Mouse (Mus musculus) intestine, embryonic 15.5 days (tissue): Measurements from ENCODE around the gene Chrna9. TPM values are rescaled to one million over a fixed set of nuclear protein-coding genes. Genes with fewer than 3 reads are reported as not detected.

Experiments
- ATAC-seq: fragments of 200-750 bp; cut with Nextera tagmentation; 2 replicates; pipeline ENCODE4 v1.8.0; 2017; ENCODE audit warnings: moderate TSS enrichment, moderate library complexity
- H3K27ac ChIP-seq: fragments of 300-500 bp; sonication (generic); 2 replicates; pipeline ENCODE4 v1.5.1; 2015; ENCODE audit warnings: mild to moderate bottlenecking, inconsistent platforms
- H3K27me3 ChIP-seq: fragments of 300-500 bp; sonication (generic); replicated peaks from 2 replicates; pipeline ENCODE4 v1.6.1; 2015; ENCODE audit warnings: inconsistent platforms
- H3K36me3 ChIP-seq: fragments of 300-500 bp; sonication (generic); 2 replicates; pipeline ENCODE4 v1.6.1; 2015; ENCODE audit warnings: inconsistent platforms
- H3K4me1 ChIP-seq: fragments of 300-500 bp; sonication (generic); replicated peaks from 2 replicates; pipeline ENCODE4 v1.6.1; 2015; ENCODE audit warnings: inconsistent platforms
- H3K4me2 ChIP-seq: fragments of 300-500 bp; sonication (generic); replicated peaks from 2 replicates; pipeline ENCODE4 v1.6.1; 2015; ENCODE audit warnings: mild to moderate bottlenecking, inconsistent platforms
- H3K4me3 ChIP-seq: fragments of 300-500 bp; sonication (generic); replicated peaks from 2 replicates; pipeline ENCODE4 v1.5.1; 2015; ENCODE audit warnings: inconsistent platforms
- H3K9ac ChIP-seq: fragments of 300-500 bp; sonication (generic); 2 replicates; pipeline ENCODE4 v1.6.1; 2015; ENCODE audit warnings: inconsistent platforms
- H3K9me3 ChIP-seq: fragments of 300-500 bp; sonication (generic); 2 replicates; pipeline ENCODE4 v1.6.1; 2016; ENCODE audit warnings: inconsistent platforms
- WGBS: fragments of 180-500 bp; shearing (Covaris S2); methylation state at CpG from one replicate; pipeline ENCODE4 v1.1.7; 2015; 5-methylcytosine and 5-hydroxymethylcytosine counted together
- polyA plus RNA-seq: library from polyadenylated mRNA; unstranded; fragments of >200 nt; fragmentation: Nextera tagmentation; extraction: Ambion mirVana; gene quantifications from 2 replicates; pipeline ENCODE4 v1.2.1, GENCODE M21; 2015

Chrna9 gene
- polyA plus RNA-seq, 1 experiment from 2014 or later, result not detected

- 93% methylated on average over 9 of the region's 9 CpGs for WGBS
- no peak for ATAC-seq
- Histone ChIP-seq H3K4me3 (no peak overlapping the region), H3K4me1 (0 out of 2 replicates have a peak, but pooled peaks cover 2% of the 10 kb centered on the region), H3K36me3 (no peaks in the 10 kb centered on the region), H3K4me2 (no peak overlapping the region), H3K27ac (no peak overlapping the region), H3K27me3 (no peaks in the 10 kb centered on the region), H3K9ac (no peak overlapping the region), H3K9me3 (peaks cover 3% of the 10 kb centered on the region; the same call in 1 of the 2 replicates)
These were observed 31.9 kb upstream of the Chrna9 start for GRCm38 (mm10) chr5:65902811-65903210.

- Histone ChIP-seq H3K27ac (no peak overlapping the region), H3K9me3 (peaks cover 3% of the 10 kb centered on the region; the same call in 1 of the 2 replicates), H3K27me3 (no peaks in the 10 kb centered on the region), H3K9ac (no peak overlapping the region), H3K36me3 (no peaks in the 10 kb centered on the region), H3K4me3 (no peak overlapping the region), H3K4me2 (no peak overlapping the region), H3K4me1 (0 out of 2 replicates have a peak, but pooled peaks cover 2% of the 10 kb centered on the region)
- ATAC-seq, result no peak
- WGBS, result 92% methylated on average over 4 of the region's 4 CpGs
These were observed 30.2 kb upstream of the Chrna9 start for GRCm38 (mm10) chr5:65904476-65904875.

DNA sequence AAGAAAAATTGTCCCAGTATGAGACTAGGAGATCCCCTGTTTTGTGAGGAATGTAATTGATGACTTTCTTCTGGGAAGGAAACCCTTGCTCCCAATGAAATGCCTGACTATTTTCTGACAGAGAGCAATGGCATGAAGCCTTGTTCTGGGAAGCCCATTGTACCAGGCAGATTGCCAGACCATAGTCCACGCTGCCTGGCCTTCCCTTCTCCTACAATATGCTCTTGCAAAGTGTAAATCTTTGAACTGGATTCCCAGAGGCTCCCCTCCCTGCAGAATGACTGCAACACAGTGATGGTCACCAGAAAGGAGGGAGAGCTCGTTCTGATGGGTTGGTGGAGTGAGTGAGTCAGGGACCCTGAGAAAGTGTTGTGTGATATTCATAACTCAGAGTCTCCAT lies 26.0 kb upstream of the Chrna9 start:
- Histone ChIP-seq H3K27me3 (no peaks in the 10 kb centered on the region), H3K4me1 (no peaks in the 10 kb centered on the region), H3K9ac (no peak overlapping the region), H3K4me3 (no peak overlapping the region), H3K27ac (no peak overlapping the region), H3K9me3 (peaks cover 3% of the 10 kb centered on the region; the same call in 1 of the 2 replicates), H3K36me3 (no peaks in the 10 kb centered on the region), H3K4me2 (no peak overlapping the region)
- no peak for ATAC-seq
- WGBS, result 55% methylated on average over 2 of the region's 2 CpGs

DNA sequence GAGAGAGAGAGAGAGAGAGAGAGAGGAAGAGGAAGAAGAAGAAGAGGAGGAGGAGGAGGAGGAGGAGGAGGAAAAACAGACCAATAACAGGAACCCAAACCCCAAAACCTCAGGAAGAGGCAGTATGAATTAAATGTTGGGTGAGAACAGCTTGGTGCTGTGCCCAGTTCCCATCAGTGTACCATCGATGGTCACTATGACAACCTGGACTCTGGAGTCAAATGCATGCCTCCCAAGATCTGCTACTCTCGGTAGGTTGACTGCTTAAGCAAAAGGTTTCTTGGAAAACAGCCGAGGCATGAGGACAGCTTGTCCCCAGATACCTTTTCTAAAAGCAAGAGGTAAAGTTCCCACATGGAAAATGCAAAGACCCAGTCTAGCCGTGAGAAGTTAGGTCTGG lies 25.4 kb upstream of the Chrna9 start:
- Histone ChIP-seq H3K27ac (no peak overlapping the region), H3K9me3 (peaks cover 3% of the 10 kb centered on the region; the same call in 1 of the 2 replicates), H3K27me3 (no peaks in the 10 kb centered on the region), H3K36me3 (no peaks in the 10 kb centered on the region), H3K4me1 (no peaks in the 10 kb centered on the region), H3K4me3 (no peak overlapping the region), H3K4me2 (no peak overlapping the region), H3K9ac (no peak overlapping the region)
- ATAC-seq, result no peak
- WGBS, result 83% methylated on average over 4 of the region's 4 CpGs

DNA sequence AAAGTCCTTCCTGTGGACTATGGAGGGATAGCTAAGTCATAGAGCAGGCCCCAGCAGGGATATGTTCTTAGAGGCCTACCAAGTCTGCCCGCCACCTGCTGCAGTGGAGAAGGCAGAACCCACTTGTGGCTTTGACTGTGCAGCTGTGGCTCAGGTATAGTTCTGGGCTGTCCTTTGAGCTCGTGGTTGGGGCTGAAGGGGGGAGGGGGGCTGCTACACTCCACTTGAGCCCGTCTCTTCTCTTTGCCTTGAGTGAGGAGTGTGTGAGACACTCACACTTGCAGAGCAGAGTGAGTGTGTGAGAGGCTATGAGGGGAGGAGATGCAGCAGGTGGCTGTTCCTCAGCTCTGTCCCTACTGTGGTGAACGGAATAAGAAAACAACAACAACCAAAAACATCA lies 24.3 kb upstream of the Chrna9 start:
- no peak overlapping the region for H3K4me3 ChIP-seq
- no peak overlapping the region for H3K27ac ChIP-seq
- WGBS, result 80% methylated on average over 4 of the region's 4 CpGs
- no peaks in the 10 kb centered on the region for H3K27me3 ChIP-seq
- no peak overlapping the region for H3K9ac ChIP-seq
- no peaks in the 10 kb centered on the region for H3K4me1 ChIP-seq
- H3K4me2 ChIP-seq, result no peak overlapping the region
- no peaks in the 10 kb centered on the region for H3K9me3 ChIP-seq
- no peak for ATAC-seq
- no peaks in the 10 kb centered on the region for H3K36me3 ChIP-seq

DNA sequence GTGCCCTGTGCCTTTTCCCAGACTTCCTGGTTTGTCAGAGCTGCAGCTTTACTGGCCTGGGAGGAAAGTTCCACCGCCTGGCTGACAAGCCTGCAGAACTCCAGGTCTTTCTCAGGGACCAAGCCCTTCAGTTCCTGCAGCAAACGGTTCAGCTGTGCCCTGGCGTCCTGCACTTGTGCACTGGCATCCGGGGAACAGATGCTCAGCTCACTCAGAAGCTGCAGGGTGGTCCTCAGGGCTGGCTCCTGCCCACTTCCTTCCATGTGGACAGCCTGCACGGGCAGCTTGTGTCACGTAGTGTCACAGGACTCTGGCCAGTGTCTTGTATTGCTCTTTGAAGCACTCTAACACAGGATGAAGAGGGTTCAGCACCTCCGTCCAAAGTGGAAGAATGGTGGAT lies 23.0 kb upstream of the Chrna9 start:
- Histone ChIP-seq H3K4me1 (no peaks in the 10 kb centered on the region), H3K4me2 (no peak overlapping the region), H3K9me3 (no peaks in the 10 kb centered on the region), H3K36me3 (no peaks in the 10 kb centered on the region), H3K9ac (no peak overlapping the region), H3K27ac (no peak overlapping the region), H3K27me3 (no peaks in the 10 kb centered on the region), H3K4me3 (no peak overlapping the region)
- no peak for ATAC-seq
- WGBS, result 77% methylated on average over 7 of the region's 7 CpGs

GRCm38 (mm10) chr5:65912201-65912600 lies 22.5 kb upstream of the Chrna9 start:
- Histone ChIP-seq H3K27ac (no peak overlapping the region), H3K27me3 (no peaks in the 10 kb centered on the region), H3K9me3 (no peaks in the 10 kb centered on the region), H3K4me3 (no peak overlapping the region), H3K4me1 (no peaks in the 10 kb centered on the region), H3K4me2 (no peak overlapping the region), H3K9ac (no peak overlapping the region), H3K36me3 (no peaks in the 10 kb centered on the region)
- 77% methylated on average over 5 of the region's 5 CpGs for WGBS
- no peak for ATAC-seq

GRCm38 (mm10) chr5:65913126-65913525 lies 21.6 kb upstream of the Chrna9 start:
- Histone ChIP-seq H3K4me1 (no peaks in the 10 kb centered on the region), H3K9ac (no peak overlapping the region), H3K27me3 (no peaks in the 10 kb centered on the region), H3K4me2 (no peak overlapping the region), H3K27ac (no peak overlapping the region), H3K4me3 (no peak overlapping the region), H3K9me3 (no peaks in the 10 kb centered on the region), H3K36me3 (no peaks in the 10 kb centered on the region)
- 91% methylated on average over 9 of the region's 9 CpGs for WGBS
- ATAC-seq, result no peak

DNA sequence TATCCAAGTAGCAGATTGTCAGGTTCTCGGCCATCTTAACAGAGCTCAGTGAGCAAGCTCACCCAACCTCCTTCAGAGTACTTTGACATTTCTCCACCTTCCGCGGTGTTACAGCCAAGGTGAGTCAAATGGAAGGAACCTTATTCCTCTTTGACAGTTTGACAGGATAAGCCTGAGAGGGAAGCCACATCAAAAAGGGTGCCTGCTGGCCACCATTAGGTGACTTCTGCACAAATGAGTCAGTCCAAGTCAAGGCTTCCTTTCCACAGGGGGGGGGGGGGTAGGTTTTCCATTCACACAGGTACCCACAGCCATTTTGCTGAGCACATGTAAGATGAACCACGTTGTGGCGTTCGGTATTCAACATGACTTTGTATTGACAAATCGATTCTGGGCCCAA lies 20.4 kb upstream of the Chrna9 start:
- Histone ChIP-seq H3K27me3 (no peaks in the 10 kb centered on the region), H3K9me3 (no peaks in the 10 kb centered on the region), H3K36me3 (no peaks in the 10 kb centered on the region), H3K27ac (no peak overlapping the region), H3K9ac (no peak overlapping the region), H3K4me2 (no peak overlapping the region), H3K4me1 (no peaks in the 10 kb centered on the region), H3K4me3 (no peak overlapping the region)
- no peak for ATAC-seq
- WGBS, result 84% methylated on average over 7 of the region's 7 CpGs

- Histone ChIP-seq H3K27me3 (no peaks in the 10 kb centered on the region), H3K4me1 (no peaks in the 10 kb centered on the region), H3K36me3 (no peaks in the 10 kb centered on the region), H3K4me3 (no peak overlapping the region), H3K27ac (no peak overlapping the region), H3K9me3 (no peaks in the 10 kb centered on the region), H3K4me2 (no peak overlapping the region), H3K9ac (no peak overlapping the region)
- 84% methylated on average over 5 of the region's 5 CpGs for WGBS
- no peak for ATAC-seq
These were observed 17.8 kb upstream of the Chrna9 start for GRCm38 (mm10) chr5:65916930-65917329.

DNA sequence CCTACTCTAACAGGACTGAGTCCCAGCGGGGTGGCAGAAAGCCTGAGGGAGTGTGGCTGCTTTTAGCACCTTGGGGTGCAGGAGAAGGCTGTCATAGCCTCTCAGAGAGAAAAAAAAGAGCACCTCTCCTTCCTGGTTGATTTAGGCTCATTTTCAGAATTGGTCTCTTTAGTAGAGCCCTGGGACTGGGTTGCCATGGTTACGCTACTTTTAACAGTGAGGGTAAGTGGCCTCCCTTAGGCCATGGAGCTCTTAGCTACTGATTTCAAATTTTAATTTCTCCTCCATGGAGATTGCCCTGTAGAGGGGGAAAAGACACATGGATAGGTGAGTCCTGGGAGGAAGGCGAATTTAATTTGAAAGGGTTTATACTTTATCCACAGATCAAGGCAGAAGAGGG lies 16.1 kb upstream of the Chrna9 start:
- H3K36me3 ChIP-seq, result no peaks in the 10 kb centered on the region
- no peak for ATAC-seq
- H3K4me2 ChIP-seq, result no peak overlapping the region
- H3K9ac ChIP-seq, result no peak overlapping the region
- H3K27ac ChIP-seq, result no peak overlapping the region
- no peaks in the 10 kb centered on the region for H3K27me3 ChIP-seq
- 81% methylated on average over 3 of the region's 3 CpGs for WGBS
- no peaks in the 10 kb centered on the region for H3K4me1 ChIP-seq
- no peaks in the 10 kb centered on the region for H3K9me3 ChIP-seq
- H3K4me3 ChIP-seq, result no peak overlapping the region

GRCm38 (mm10) chr5:65919326-65919725 lies 15.4 kb upstream of the Chrna9 start:
- H3K4me3 ChIP-seq, result no peak overlapping the region
- 80% methylated on average over 12 of the region's 12 CpGs for WGBS
- no peak overlapping the region for H3K9ac ChIP-seq
- H3K4me2 ChIP-seq, result no peak overlapping the region
- no peaks in the 10 kb centered on the region for H3K9me3 ChIP-seq
- H3K36me3 ChIP-seq, result no peaks in the 10 kb centered on the region
- H3K4me1 ChIP-seq, result no peaks in the 10 kb centered on the region
- H3K27me3 ChIP-seq, result no peaks in the 10 kb centered on the region
- H3K27ac ChIP-seq, result no peak overlapping the region
- no peak for ATAC-seq

DNA sequence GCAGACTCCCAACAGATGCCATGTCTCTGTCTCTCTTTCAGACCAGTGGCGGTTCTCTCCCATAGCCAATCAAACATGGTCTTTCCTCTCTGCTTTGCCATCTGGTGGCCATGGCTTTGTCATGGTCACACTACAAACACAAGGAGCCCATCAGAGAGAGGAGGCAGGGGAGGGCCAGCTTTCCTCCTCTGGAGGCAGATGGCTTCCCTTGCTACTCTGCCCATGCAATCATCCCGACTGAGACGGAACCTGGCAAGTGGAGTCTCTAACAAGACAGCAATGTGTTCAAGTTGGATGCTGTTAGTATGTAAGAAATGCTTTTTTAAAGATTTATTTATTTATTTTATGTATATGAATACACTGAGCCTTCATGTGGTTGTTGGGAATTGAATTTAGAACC lies 14.8 kb upstream of the Chrna9 start:
- 92% methylated on average over 3 of the region's 3 CpGs for WGBS
- no peak overlapping the region for H3K4me3 ChIP-seq
- H3K9me3 ChIP-seq, result no peaks in the 10 kb centered on the region
- H3K9ac ChIP-seq, result no peak overlapping the region
- no peak overlapping the region for H3K4me2 ChIP-seq
- no peaks in the 10 kb centered on the region for H3K36me3 ChIP-seq
- H3K27me3 ChIP-seq, result no peaks in the 10 kb centered on the region
- no peak for ATAC-seq
- H3K27ac ChIP-seq, result no peak overlapping the region
- no peaks in the 10 kb centered on the region for H3K4me1 ChIP-seq
